Mouse (Mus musculus): ENCODE results near the gene Rdh1.
"Not testable (repeated sequence)": the region's sequence is repeated elsewhere in the genome, so short reads cannot be mapped to it uniquely, and the experiment has no call there.

Gene Rdh1

DNA sequence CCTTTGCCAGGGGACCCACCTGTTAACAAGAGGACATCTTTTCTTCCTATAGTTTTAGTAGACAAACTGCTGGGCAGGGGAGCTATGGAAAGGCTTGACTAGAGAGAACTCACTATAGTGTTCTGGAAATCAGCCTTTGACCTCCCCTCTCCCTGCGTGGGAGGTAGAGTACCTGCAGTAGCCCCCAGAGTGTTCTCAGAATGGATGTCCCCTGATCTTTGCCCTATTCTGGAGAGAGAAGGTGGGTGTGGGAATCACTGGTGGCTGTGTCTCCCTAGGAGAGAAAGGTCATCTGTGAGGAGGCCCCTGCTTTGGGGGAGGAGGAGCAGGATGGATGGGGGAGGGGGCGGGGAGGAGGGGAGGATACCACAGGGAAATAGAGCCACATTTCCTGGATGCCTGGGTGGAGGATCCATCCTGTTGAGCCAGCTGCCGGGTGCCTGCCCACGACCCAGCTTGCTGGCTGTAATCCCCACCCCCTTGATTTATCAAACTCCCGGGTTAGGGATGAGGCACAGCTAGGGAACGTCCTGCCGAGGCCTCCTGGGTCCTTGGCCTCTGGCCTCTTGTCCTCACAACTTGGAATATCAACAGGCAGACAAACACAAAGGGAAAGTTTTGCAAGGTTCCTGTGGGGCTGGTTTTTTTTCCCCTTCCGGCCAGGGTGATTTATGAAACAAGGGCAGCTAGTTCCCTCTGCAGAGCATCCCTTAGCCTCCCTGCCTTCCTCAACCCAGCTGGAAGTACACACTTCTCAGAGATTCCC, 10.5 kb upstream of the Rdh1 start:
- DNase-seq (ENCODE audit: low spot score): no peak

DNA sequence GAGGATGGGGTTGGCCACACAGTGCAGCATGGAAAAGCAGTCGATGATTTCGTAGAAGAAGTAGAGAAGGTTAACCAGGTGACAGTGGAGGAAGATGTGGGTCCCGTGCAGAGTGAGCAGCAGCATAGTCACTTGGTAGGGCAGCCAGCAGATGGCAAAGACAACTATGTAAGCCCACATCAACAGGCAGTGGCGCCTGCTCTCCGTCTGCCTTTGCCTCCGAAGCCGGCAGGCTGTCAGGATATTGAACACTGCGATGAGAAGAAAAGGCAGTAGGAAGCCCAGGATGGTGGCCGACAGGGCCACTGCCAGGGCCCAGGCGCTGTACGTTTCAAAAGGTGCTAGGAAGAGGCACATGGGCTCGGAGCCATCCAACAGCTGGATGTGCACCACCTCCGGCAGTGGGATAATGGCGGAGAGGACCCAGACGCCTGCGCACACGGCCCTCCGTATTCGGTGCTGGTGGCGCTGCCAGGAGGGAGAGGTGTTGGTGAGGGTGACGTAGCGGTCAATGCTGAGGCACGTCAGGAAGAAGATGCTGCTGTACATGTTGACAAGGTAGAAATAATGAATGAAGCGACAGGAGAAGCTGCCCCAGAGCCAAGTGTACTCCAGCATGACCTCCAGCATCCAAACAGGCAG, 9.3 kb upstream of the Rdh1 start:
- DNase-seq (ENCODE audit: low spot score): no peak

DNA sequence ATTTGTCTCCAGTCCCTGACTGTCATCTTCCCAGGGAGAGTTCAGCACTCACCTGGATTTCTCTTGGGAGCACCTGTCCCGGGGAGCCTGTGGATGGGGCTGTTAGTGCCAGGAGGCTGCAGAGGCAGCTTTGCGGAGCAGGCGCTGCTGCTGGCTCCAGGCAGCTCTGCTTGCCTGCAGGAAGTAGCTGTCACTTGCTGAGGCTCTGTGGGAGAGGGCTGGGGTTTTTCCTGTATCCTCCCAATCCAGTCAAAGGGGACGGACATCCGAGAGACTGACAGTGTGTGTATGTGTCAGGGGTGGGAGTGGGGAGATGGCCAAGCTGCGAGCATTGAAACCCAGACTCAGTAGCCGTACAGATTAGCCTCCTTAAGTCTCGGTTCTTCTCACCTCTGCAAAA, 8.0 kb upstream of the Rdh1 start, which contains the start of gene Gpr182:
Gpr182 (minus strand) TSS at position 185 of the 400 bp plus-strand sequence.
- DNase-seq (ENCODE audit: low spot score): no peak

DNA sequence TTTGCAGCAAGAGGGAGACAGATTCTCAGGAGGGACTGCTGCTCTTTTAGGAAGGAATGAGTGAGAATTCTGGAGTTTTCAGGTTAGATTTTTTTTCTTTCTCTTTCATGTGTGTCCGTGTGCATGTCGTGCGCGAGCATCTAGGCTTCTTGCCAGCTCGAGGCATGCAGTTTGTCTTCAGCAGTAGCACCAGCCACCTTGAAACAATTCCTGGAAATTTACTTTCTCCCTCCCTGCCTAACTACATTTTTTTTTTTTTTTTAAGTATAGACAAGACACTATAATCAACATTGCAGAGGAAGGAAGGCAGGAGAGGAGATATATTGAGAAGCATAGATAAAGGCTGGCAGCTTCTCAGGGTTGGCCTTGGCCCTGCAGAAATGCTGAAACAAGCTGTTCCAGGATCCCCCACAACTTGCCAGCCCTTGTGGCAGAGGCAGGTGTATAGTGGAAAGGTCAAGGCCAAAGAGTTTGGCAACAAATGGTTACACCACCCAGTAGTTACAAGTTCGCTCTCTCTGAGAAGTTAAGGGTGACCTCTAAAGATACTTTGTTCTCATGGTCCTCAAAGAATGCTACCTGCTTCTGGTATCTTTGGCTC, 4.9 kb upstream of the Rdh1 start:
- no peak for DNase-seq (ENCODE audit: low spot score)

DNA sequence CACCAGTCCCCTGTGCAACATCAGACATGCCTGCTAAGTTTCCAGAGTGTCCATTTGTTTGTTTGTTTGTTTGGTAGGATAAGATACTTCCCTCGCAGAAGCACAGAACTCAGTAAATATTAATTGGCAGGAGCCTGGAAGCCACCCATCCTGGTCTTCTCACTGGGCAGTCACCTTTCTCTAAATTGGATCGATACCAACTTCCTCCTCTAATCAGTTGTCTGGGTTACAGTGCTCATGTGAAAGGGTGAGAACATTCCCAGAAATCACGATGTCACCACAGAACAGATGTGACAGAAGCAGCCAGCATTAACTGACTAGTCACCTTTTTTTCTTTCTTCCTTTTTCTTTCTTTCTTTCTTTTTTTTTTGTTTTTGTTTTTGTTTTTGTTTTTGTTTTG, 4.3 kb upstream of the Rdh1 start:
- DNase-seq (ENCODE audit: low spot score): no peak

DNA sequence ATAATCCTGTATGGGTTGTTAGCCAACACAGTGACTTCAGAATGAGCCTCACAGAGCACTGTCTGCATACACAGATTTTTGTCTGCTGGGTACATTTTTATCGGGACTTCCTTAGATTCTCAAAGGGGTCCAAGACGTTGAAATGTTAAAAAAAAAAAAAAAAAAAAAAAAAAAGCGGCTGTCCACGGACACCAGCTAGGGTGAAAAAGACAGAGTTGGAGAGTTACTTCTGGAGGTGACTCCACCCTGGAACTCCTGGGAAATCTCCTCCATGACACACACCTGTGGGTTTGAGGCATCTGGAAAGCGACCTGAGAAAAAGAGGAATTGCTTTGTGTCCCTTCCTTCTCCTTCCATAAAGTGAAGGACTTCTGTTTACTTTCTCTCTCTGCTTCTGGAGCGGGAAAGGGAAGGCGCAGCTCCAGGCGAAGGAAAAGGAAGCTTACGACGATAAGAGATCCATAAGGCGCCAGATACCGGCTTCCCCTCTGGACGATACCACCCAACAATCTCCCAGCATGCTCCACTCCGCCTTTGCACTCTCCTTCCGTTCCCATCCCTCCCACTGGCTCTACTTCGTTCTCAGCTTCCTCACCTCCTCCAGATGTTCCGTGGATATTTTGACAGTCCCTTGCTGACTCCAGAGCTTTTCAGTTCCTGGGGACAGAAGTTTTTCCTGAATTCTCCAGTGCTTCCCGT, 3.6 kb upstream of the Rdh1 start:
- no peak for DNase-seq (ENCODE audit: low spot score)

DNA sequence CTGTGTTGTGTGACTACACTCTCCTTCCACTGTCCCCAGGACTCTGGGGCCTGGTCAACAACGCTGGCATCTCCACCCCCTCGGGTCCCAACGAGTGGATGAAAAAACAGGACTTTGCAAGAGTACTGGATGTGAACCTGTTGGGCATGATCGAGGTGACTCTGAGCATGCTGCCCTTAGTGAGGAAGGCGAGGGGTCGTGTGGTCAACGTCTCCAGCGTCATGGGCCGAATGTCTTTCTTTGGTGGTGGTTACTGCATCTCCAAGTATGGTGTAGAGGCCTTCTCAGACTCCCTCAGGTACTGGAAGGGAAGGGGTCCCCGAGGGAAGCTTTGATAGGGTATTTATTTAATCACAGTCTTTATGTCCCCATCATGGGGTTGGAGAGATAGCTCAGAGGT, 3.4 kb downstream of the Rdh1 start:
- not testable (repeated sequence) for DNase-seq (ENCODE audit: low spot score)

DNA sequence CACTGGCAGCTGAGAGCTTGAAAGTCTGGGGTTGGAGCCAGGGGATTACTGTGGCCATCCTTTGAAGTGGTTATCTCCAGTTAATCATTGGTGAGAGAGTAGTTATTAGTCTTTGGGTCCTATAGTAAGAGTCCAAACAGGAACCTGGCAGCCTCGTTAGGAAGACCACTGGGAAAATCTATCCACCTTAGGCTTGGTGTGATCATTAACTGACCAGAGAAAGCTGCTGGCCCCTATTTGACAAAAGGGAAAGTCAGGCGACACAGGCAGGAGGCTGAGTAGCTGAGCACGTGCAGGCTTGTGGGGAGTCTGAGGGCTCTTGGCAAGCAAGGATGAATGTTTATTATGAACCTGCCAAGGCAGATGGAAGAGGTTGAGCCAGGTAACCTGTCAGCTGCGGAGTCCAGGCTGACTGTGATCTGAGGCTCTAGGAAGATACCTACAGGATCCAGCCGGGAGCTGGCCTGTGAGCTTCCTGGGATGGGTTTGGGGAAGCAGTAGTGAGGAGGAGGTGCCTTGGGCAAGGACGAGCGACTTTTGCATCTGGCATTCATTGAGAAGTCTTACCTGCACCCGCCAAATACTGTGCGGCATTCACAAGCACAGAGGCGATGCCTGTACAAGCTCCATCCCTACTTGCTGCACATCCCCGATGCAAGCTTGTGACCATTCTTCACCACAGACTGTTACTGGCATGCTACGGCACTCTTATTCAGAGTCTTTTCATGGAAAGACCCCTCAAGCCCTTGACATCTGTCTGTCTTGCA, 4.6 kb downstream of the Rdh1 start:
- DNase-seq (ENCODE audit: low spot score): no peak

DNA sequence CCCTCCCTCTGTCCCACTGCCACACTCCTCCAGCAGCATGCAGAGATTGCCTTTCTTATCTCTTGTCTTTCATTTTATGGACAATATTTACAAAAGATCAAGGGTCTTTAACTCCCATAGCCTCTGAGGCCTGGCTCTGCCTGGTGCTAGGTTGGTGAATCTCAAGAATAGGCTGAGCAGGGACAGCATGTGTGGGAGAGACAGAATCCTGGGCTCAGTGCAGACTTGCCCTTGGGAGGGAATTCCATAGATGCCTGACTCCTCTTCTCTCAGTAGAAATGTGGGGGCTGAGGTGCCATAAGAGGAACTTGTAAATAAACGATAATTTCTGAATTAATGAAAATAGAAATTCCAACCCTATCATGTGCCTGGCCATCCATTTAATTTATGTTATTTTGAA, 7.0 kb downstream of the Rdh1 start:
- no peak for DNase-seq (ENCODE audit: low spot score)

DNA sequence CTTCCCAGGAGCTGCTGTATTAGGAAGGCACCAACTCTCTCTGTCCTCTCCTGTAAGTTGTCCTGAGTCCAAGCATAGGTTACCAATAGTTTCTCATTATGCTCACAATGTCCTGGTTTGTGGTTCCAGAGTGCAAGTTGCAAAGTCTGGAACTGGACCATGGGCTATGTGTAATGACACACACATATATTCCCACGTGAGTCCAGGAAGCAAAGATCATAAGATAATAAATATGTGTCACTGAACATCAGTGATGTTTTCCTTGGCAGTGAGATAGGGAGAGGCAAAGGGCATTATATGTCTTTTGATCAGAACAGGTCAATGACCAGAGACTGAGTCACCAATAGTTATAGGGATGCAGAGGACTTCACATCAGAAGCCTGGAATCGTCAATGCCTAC, 16.5 kb downstream of the Rdh1 start, which contains the start of gene Rdh9:
Rdh9 (plus strand) TSS at position 376 of the 400 bp plus-strand sequence.
- no peak for DNase-seq (ENCODE audit: low spot score)

DNA sequence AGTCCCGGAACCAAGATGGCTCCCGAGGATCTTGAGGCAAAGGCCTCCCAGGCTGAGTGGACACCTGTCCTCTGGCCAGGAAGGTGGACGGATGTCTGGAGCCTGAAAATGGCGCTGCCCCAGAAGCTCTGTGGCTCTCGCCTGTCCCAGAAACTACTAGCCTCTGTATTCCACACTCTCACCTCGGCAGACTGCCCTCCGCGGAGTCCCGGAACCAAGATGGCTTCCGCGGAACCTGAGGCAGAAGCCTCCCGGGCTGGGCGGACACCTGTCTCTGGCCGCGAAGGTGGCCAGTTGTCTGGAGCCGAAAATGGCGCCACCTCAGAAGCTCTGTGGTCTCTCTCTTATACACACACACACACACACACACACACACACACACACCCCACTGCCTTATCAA, 22.8 kb downstream of the Rdh1 start:
- not testable (repeated sequence) for DNase-seq (ENCODE audit: low spot score)

DNA sequence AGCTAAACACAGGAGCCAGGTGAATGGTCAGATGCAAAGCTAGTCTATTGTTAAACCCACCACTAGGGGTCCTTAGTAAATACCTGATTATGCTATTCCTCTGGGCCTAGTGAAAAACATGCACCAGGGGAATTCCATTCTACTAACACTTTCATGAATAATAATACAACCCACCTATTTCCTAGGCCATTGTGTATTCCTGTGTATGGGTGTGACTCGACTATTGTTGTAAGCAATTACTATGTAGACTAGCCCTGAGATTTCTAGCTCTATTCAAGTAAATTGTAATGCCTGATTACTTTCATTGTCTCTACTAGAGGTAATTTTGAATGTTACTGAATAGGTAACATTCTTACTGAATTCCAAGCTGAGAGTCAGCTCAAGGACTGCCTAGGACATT, 25.9 kb downstream of the Rdh1 start:
- not testable (repeated sequence) for DNase-seq (ENCODE audit: low spot score)

DNA sequence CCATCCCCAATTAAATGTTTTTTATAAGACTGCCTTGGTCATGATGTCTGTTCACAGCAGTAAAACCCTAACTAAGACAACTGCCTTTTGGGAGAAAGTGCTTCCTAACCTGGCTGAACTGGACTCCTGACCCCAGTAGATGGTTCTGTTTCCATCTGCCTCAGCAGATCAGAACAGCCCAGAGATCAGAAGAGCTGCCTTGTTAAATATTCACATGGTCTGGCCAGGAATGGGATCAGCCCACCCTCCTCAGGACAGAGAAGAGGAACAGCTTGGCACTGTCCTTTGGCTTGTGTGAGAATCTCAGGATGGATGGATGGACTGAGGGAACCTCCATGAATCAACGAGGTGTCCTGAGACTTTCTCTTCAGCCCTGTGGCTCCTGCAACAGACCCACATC, 39.8 kb downstream of the Rdh1 start:
- DNase-seq (ENCODE audit: low spot score): no peak

DNA sequence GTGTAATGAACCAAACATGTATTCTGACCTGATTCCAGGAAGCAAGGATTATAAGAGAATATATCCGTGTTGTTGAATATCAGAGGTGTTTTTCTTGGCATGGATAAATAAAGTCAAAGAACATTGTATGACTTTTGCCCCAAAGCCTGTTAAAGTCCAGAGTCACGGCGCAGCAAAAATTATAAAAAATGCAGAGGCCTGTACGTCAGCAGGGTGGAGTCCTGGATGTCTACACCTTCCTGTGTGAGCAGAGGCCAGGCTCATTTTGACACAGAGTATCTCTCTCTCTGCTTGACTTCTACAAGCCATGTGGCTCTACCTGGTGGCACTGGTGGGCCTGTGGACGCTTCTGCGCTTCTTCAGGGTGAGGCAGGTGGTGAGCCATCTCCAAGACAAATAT, 41.4 kb downstream of the Rdh1 start, which contains the start of gene Rdh16:
Rdh16 (plus strand) TSS at position 262 of the 400 bp plus-strand sequence.
- DNase-seq (ENCODE audit: low spot score): no peak

DNA sequence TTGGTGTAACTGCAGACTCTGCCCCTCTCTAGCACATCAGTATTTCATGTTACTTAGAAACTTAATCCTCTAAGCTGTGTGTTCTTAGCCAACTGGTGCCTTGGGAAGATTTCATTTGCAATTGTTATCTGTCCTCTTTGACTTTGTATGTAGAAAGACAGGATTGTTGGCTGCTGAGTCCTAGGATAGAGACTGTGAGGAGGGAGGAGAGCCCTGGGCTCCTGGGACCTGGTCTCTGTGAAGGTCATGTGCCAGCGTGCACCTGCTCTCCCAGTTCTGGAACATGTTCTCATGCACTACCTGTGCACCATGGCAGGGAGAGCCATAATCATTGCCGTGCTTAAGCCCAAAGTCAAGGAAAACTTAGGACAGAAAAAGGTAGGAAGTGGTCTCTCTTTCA, 42.1 kb downstream of the Rdh1 start:
- no peak for DNase-seq (ENCODE audit: low spot score)

DNA sequence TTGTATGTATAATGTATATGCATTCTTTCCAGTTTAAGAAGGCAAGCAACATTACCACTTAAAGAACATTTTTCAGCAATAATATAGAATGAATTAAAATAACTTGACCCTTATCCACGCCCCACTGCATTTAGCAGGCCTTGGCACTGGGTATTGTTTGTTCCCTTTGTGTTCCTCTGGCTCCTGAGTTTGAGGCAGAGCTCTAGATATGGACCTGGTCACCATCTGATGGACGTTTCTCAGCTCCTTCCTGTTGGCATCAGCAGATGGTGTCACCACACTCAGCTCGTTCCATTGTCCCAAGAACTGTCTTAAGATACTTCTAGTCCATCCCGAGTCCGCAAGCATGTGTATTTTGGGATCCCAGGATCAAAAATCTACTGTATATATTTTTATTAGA, 42.7 kb downstream of the Rdh1 start:
- DNase-seq (ENCODE audit: low spot score): no peak

DNA sequence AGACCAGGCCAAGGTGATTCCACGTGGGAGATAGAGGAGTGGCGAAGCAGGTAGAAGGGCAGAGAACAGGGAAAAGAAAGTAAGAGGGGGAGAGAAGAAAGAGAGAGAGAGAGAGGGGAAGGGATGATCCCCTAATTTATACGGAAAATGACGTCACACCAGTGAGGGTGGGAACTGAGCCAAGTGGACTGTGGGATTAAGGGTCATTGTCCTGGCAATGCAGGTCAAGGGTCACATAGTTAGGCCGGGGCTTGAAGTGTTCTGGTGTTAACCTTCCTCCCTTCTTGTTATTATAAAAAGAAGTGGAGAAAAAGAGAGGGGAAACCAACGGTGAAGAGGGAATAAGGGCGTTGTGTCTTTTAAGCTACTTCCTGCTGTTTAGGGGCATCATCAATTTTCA, 44.9 kb downstream of the Rdh1 start:
- DNase-seq (ENCODE audit: low spot score): no peak

DNA sequence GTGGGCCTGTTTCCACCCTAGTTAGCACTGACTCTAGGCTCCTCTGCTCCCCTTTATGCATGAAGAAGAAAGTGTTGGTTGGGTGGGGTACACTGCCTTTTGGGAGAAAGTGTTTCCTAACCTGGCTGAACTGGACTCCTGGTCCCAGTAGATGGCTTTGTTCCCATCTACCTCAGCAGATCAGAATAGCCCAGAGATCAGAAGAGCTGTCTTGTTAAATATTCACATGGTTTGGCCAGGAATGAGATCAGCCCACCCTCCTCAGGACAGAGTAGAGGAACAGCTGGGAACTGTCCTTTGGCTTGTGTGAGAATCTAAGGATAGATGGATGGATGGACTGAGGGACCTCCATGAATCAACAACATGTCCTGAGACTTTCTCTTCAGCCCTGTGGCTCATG, 56.4 kb downstream of the Rdh1 start:
- no peak for DNase-seq (ENCODE audit: low spot score)

DNA sequence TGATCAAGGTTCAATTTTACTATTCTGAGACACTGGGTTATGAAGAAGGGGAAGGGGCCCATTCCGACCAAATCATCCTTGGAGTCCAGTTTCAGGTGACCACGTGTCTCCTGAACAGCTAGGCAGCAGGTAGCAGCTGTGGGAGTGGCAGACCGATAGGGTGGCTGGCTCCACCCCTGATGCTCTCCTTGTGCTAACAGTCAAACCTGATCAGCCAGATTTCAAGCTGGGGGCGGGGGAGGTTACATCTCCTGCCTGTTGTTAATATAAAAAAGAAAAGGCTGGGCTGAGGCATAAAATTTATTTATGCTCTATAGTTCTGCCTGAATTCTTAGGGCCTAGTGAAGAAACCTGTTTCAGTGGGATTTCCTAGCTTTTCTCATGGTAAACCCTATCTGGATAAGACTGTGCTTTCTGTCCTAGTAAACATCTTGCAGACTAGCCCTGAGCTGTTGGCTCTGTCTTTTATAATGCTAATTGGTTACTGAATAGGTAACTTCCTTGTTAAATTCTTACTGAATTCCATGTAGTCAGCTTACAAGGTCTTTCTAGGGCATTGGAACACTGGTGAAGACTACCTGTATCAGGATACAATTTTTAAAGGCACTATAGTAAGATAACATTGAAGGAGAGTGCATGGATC, 57.9 kb downstream of the Rdh1 start:
- not testable (repeated sequence) for DNase-seq (ENCODE audit: low spot score)

Data from urinary bladder, postnatal 10 days (tissue).